Comparison of ENCODE assay signal across 11 mouse cellular contexts in genomic region chr8:116229654-116230136, GRCm38 (mm10).
DNase-seq lines count a peak whose midpoint lies in the region; ATAC-seq and TF ChIP-seq lines count a peak whose summit lies in the region.
"Had no signal": no experiment of that assay in that cellular context is flagged by ENCODE, and none has a peak within 500 bp of the region (broad histone marks: within the 10 kb centered on the region; RNA-seq: fewer than 3 reads in every experiment).

No protein-coding gene starts in this region.

- peak; percentile 40 for DNase-seq in hindbrain, embryonic 11.5 days (ENCODE audit: low spot score)
- no peak for DNase-seq in hindbrain, embryonic 14.5 days (ENCODE audit: low spot score)
- DNase-seq in lung, embryonic 14.5 days = peak; percentile 82
- no peak for DNase-seq in left cerebral cortex, adult 18-20 months (ENCODE audit: low spot score in 2 of 2)
- no peak for DNase-seq in spleen, adult 12 weeks (ENCODE audit: low spot score)
- DNase-seq: B cell, adult 2 months; cerebellum, adult 8-10 months; kidney, postnatal 4 days had no signal

- no peaks in the 10 kb centered on the region; the same call in 1 of the 2 replicates for H3K27me3 ChIP-seq in hindbrain, embryonic 11.5 days (ENCODE audit: control insufficient read depth, insufficient read depth, low read length)
- no peaks in the 10 kb centered on the region for H3K27me3 ChIP-seq in hindbrain, embryonic 14.5 days (ENCODE audit: control insufficient read depth, insufficient read depth, low read length)
- H3K27me3 ChIP-seq in forebrain, embryonic 13.5 days = peaks cover 12% of the 10 kb centered on the region
- H3K27me3 ChIP-seq in lung, embryonic 14.5 days (ENCODE audit: insufficient read depth, low read length) = no peaks in the 10 kb centered on the region
- H3K27me3 ChIP-seq in neural tube, embryonic 13.5 days = peaks cover 31% of the 10 kb centered on the region
- H3K27me3 ChIP-seq in heart, embryonic 11.5 days (ENCODE audit: control insufficient read depth, insufficient read depth, low read length) = no peaks in the 10 kb centered on the region

- no peak overlapping the region for H3K9ac ChIP-seq in hindbrain, embryonic 11.5 days (ENCODE audit: low read depth, low read length)
- H3K9ac ChIP-seq in hindbrain, embryonic 14.5 days = no peak overlapping the region
- no peak overlapping the region for H3K9ac ChIP-seq in forebrain, embryonic 13.5 days
- no peak overlapping the region for H3K9ac ChIP-seq in lung, embryonic 14.5 days
- H3K9ac ChIP-seq in neural tube, embryonic 13.5 days = no peak overlapping the region
- H3K9ac ChIP-seq in heart, embryonic 11.5 days (ENCODE audit: low read depth, low read length) = no peak overlapping the region

- no peaks in the 10 kb centered on the region for H3K9me3 ChIP-seq in hindbrain, embryonic 11.5 days (ENCODE audit: control insufficient read depth, low read length)
- H3K9me3 ChIP-seq in hindbrain, embryonic 14.5 days (ENCODE audit: control insufficient read depth, low read length) = no peaks in the 10 kb centered on the region
- H3K9me3 ChIP-seq in forebrain, embryonic 13.5 days (replicated peaks) = no peaks in the 10 kb centered on the region
- no peaks in the 10 kb centered on the region for H3K9me3 ChIP-seq in lung, embryonic 14.5 days (ENCODE audit: low read depth, low read length)
- H3K9me3 ChIP-seq in neural tube, embryonic 13.5 days = no peaks in the 10 kb centered on the region
- H3K9me3 ChIP-seq in heart, embryonic 11.5 days (replicated peaks; ENCODE audit: control insufficient read depth, low read length) = no peaks in the 10 kb centered on the region

- H3K36me3 ChIP-seq in hindbrain, embryonic 11.5 days (ENCODE audit: control insufficient read depth, insufficient read depth, low read length) = no peaks in the 10 kb centered on the region
- H3K36me3 ChIP-seq in hindbrain, embryonic 14.5 days (replicated peaks; ENCODE audit: control insufficient read depth, insufficient read depth) = no peaks in the 10 kb centered on the region
- no peaks in the 10 kb centered on the region for H3K36me3 ChIP-seq in forebrain, embryonic 13.5 days (ENCODE audit: poor library complexity, severe bottlenecking)
- no peaks in the 10 kb centered on the region for H3K36me3 ChIP-seq in lung, embryonic 14.5 days (ENCODE audit: insufficient read depth)
- H3K36me3 ChIP-seq in neural tube, embryonic 13.5 days = no peaks in the 10 kb centered on the region
- no peaks in the 10 kb centered on the region for H3K36me3 ChIP-seq in heart, embryonic 11.5 days (ENCODE audit: control insufficient read depth, insufficient read depth, low read length)

- 24% methylated on average over 5 of the region's 5 CpGs for WGBS in hindbrain, embryonic 11.5 days
- WGBS in hindbrain, embryonic 14.5 days = 7% methylated on average over 5 of the region's 5 CpGs
- 2% methylated on average over 5 of the region's 5 CpGs for WGBS in forebrain, embryonic 13.5 days
- WGBS in lung, embryonic 14.5 days = 11% methylated on average over 5 of the region's 5 CpGs
- WGBS in neural tube, embryonic 13.5 days = 6% methylated on average over 5 of the region's 5 CpGs
- 61% methylated on average over 5 of the region's 5 CpGs for WGBS in heart, embryonic 11.5 days (ENCODE audit: insufficient replicate concordance)

- H3K4me2 ChIP-seq in hindbrain, embryonic 11.5 days (replicated peaks; ENCODE audit: low read depth, low read length) = no peak overlapping the region
- no peak overlapping the region for H3K4me2 ChIP-seq in hindbrain, embryonic 14.5 days (replicated peaks)
- H3K4me2 ChIP-seq in forebrain, embryonic 13.5 days = no peak overlapping the region
- no peak overlapping the region for H3K4me2 ChIP-seq in lung, embryonic 14.5 days
- H3K4me2 ChIP-seq in neural tube, embryonic 13.5 days = no peak overlapping the region
- no peak overlapping the region for H3K4me2 ChIP-seq in heart, embryonic 11.5 days

- H3K4me3 ChIP-seq in hindbrain, embryonic 11.5 days (ENCODE audit: low read depth, low read length) = no peak overlapping the region
- H3K4me3 ChIP-seq in hindbrain, embryonic 14.5 days (replicated peaks; ENCODE audit: low read length) = no peak overlapping the region
- no peak overlapping the region for H3K4me3 ChIP-seq in forebrain, embryonic 13.5 days
- H3K4me3 ChIP-seq in lung, embryonic 14.5 days (ENCODE audit: low read depth, low read length) = no peak overlapping the region
- no peak overlapping the region for H3K4me3 ChIP-seq in neural tube, embryonic 13.5 days
- H3K4me3 ChIP-seq in heart, embryonic 11.5 days (ENCODE audit: low read depth, low read length) = no peak overlapping the region

- ATAC-seq in hindbrain, embryonic 11.5 days (ENCODE audit: low FRiP score) = peak; percentile 87
- no peak for ATAC-seq in hindbrain, embryonic 14.5 days (ENCODE audit: low FRiP score)
- ATAC-seq in forebrain, embryonic 13.5 days = peak; percentile 88; the same call in 1 of the 2 replicates
- ATAC-seq in lung, embryonic 14.5 days (ENCODE audit: insufficient read depth) = peak; percentile 95
- peak; percentile 59; the same call in 1 of the 2 replicates for ATAC-seq in neural tube, embryonic 13.5 days (ENCODE audit: low read depth)
- no peak for ATAC-seq in heart, embryonic 11.5 days (replicated peaks; ENCODE audit: insufficient number of reproducible peaks, low FRiP score, low TSS enrichment)

- no peaks in the 10 kb centered on the region for H3K4me1 ChIP-seq in hindbrain, embryonic 11.5 days (replicated peaks; ENCODE audit: control insufficient read depth, insufficient read depth, low read length)
- no peaks in the 10 kb centered on the region for H3K4me1 ChIP-seq in hindbrain, embryonic 14.5 days (replicated peaks; ENCODE audit: control insufficient read depth, insufficient read depth, low read length)
- H3K4me1 ChIP-seq in forebrain, embryonic 13.5 days = peaks cover 8% of the 10 kb centered on the region; the same call in 1 of the 2 replicates
- no peaks in the 10 kb centered on the region for H3K4me1 ChIP-seq in lung, embryonic 14.5 days (ENCODE audit: insufficient read depth)
- H3K4me1 ChIP-seq in neural tube, embryonic 13.5 days (replicated peaks) = peaks cover 9% of the 10 kb centered on the region
- no peaks in the 10 kb centered on the region for H3K4me1 ChIP-seq in heart, embryonic 11.5 days (ENCODE audit: control insufficient read depth, insufficient read depth, low read length)

- no peak overlapping the region for H3K27ac ChIP-seq in hindbrain, embryonic 11.5 days (ENCODE audit: low read depth, low read length)
- H3K27ac ChIP-seq in hindbrain, embryonic 14.5 days = no peak overlapping the region
- H3K27ac ChIP-seq in forebrain, embryonic 13.5 days = no peak overlapping the region
- H3K27ac ChIP-seq in lung, embryonic 14.5 days (ENCODE audit: low read depth) = peak overlapping the region; percentile 39
- H3K27ac ChIP-seq in neural tube, embryonic 13.5 days (replicated peaks) = no peak overlapping the region
- H3K27ac ChIP-seq in heart, embryonic 11.5 days (ENCODE audit: low read depth, low read length) = no peak overlapping the region

- no peak for TF ChIP-seq CTCF in lung, embryonic 14.5 days (IDR thresholded peaks at IDR 0.05; ENCODE audit: low read depth)

Comparison
In these comparisons a context has a peak if more than half of its experiments do, and no peak if none do; other contexts are left out.
1. ATAC-seq: peak in hindbrain, embryonic 11.5 days (single experiment), forebrain, embryonic 13.5 days (single experiment), lung, embryonic 14.5 days (single experiment) and neural tube, embryonic 13.5 days (single experiment); none in hindbrain, embryonic 14.5 days (single experiment) and heart, embryonic 11.5 days (single experiment).
2. DNase-seq: peak in hindbrain, embryonic 11.5 days (single experiment) and lung, embryonic 14.5 days (single experiment); none in hindbrain, embryonic 14.5 days (single experiment), left cerebral cortex, adult 18-20 months (0 of 2) and spleen, adult 12 weeks (single experiment).